Comparison of ENCODE assay signal across 10 mouse cellular contexts in genomic region chr5:125184826-125185225, GRCm38 (mm10). TPM values are rescaled to one million over a fixed set of nuclear protein-coding genes. Genes with fewer than 3 reads are reported as not detected.
DNase-seq lines count a peak whose midpoint lies in the region; ATAC-seq lines count a peak whose summit lies in the region.
"Had no signal": no experiment of that assay in that cellular context is flagged by ENCODE, and none has a peak within 500 bp of the region (broad histone marks: within the 10 kb centered on the region; RNA-seq: fewer than 3 reads in every experiment).

No protein-coding gene starts in this region.

- no peaks in the 10 kb centered on the region for H3K9me3 ChIP-seq in forebrain, embryonic 16.5 days (ENCODE audit: control insufficient read depth, low read length)
- H3K9me3 ChIP-seq in stomach, embryonic 14.5 days (ENCODE audit: control insufficient read depth, low read depth, low read length): no peaks in the 10 kb centered on the region

- no peaks in the 10 kb centered on the region for H3K36me3 ChIP-seq in forebrain, embryonic 16.5 days (ENCODE audit: control insufficient read depth, insufficient read depth)
- H3K36me3 ChIP-seq in stomach, embryonic 14.5 days (ENCODE audit: control insufficient read depth, insufficient read depth, low read length): no peaks in the 10 kb centered on the region

- H3K27ac ChIP-seq in forebrain, embryonic 16.5 days (ENCODE audit: low read length): peak overlapping the region; percentile 37; the same call in 1 of the 2 replicates
- peak overlapping the region; percentile 92 for H3K27ac ChIP-seq in stomach, embryonic 14.5 days (ENCODE audit: low read length)
- H3K27ac ChIP-seq: liver, embryonic 14.5 days had no signal

- intact Hi-C loops in heart, postnatal 14 days (cut with DNase I): loop anchor here (5.0 kb wide), 1 partner anchor 78 kb away; no protein-coding TSS in a partner anchor
- intact Hi-C loops in left cerebral cortex, postnatal 25 days (cut with DNase I): loop anchor here (10.0 kb wide), 1 partner anchor 280 kb away; no protein-coding TSS in a partner anchor

- no peak overlapping the region for H3K4me3 ChIP-seq in forebrain, embryonic 16.5 days (replicated peaks; ENCODE audit: low read length)
- no peak overlapping the region for H3K4me3 ChIP-seq in stomach, embryonic 14.5 days (ENCODE audit: low read depth, low read length)

- peak; percentile 96 for DNase-seq in heart, adult 11 months
- no peak for DNase-seq in heart, postnatal 14 days
- peak; percentile 68 for DNase-seq in lung, postnatal 10 days
- no peak for DNase-seq in lung, postnatal 14 days
- DNase-seq in left cerebral cortex, postnatal 25 days (ENCODE audit: low spot score in 2 of 2): no peak
- no peak for DNase-seq in right cerebral cortex, postnatal 14 days
- DNase-seq: adrenal gland, postnatal 36 days had no signal

- 17% methylated on average over 5 of the region's 6 CpGs for WGBS in forebrain, embryonic 16.5 days
- WGBS in stomach, embryonic 14.5 days: 11% methylated on average over 6 of the region's 6 CpGs

- H3K4me1 ChIP-seq in forebrain, embryonic 16.5 days (replicated peaks; ENCODE audit: control insufficient read depth, insufficient read depth, low read length): peaks cover 18% of the 10 kb centered on the region
- H3K4me1 ChIP-seq in stomach, embryonic 14.5 days (ENCODE audit: control insufficient read depth, insufficient read depth, low read length): peaks cover 35% of the 10 kb centered on the region

- H3K27me3 ChIP-seq in forebrain, embryonic 16.5 days (replicated peaks; ENCODE audit: control insufficient read depth, insufficient read depth, low read length): no peaks in the 10 kb centered on the region
- no peaks in the 10 kb centered on the region for H3K27me3 ChIP-seq in stomach, embryonic 14.5 days (ENCODE audit: control insufficient read depth, insufficient read depth, low read length)

- no peak overlapping the region for H3K4me2 ChIP-seq in forebrain, embryonic 16.5 days (ENCODE audit: low read length)
- H3K4me2 ChIP-seq in stomach, embryonic 14.5 days (replicated peaks; ENCODE audit: low read depth, low read length): no peak overlapping the region

- H3K9ac ChIP-seq in forebrain, embryonic 16.5 days (replicated peaks; ENCODE audit: low read depth, low read length): no peak overlapping the region
- H3K9ac ChIP-seq in stomach, embryonic 14.5 days (replicated peaks; ENCODE audit: low read depth, low read length): no peak overlapping the region
- H3K9ac ChIP-seq: liver, embryonic 14.5 days had no signal

- ATAC-seq in forebrain, embryonic 16.5 days: no peak; the same call in 1 of the 2 replicates
- peak; percentile 61; the same call in 1 of the 2 replicates for ATAC-seq in stomach, embryonic 14.5 days (ENCODE audit: insufficient number of reproducible peaks, insufficient read depth, low FRiP score, low read depth)

RNA-seq across cellular contexts. Expression of gene Ncor2, which starts 5.8 kb away (rescaled TPM):
- total RNA-seq in heart, postnatal 14 days (2021): 10 to 100 TPM; 89.1 to 98.5 TPM
- polyA plus RNA-seq in forebrain, embryonic 16.5 days (2015; fragmentation: Nextera tagmentation; extraction: Ambion mirVana): 26.5 and 27.1 TPM in 2 replicates
- 32.7 and 33.4 TPM in 2 replicates for polyA plus RNA-seq in stomach, embryonic 14.5 days (2014; fragmentation: Nextera tagmentation; extraction: Ambion mirVana)
- total RNA-seq in left cerebral cortex, postnatal 25 days (2021): 100 to 1,000 TPM; 183 to 200 TPM

Comparison
In these comparisons a context has a peak if more than half of its experiments do, and no peak if none do; other contexts are left out.
1. DNase-seq: peak in heart, adult 11 months (single experiment) and lung, postnatal 10 days (single experiment); none in heart, postnatal 14 days (0 of 2), lung, postnatal 14 days (single experiment), left cerebral cortex, postnatal 25 days (0 of 2) and right cerebral cortex, postnatal 14 days (single experiment).